ENCODE assay signal across 8 mouse cellular contexts in genomic region chr8:87037620-87038380, GRCm38 (mm10).
A peak's percentile ranks its signal among the peaks of the same experiment; 100 is the strongest.
DNase-seq lines count a peak whose midpoint lies in the region; ATAC-seq and TF ChIP-seq lines count a peak whose summit lies in the region.

No protein-coding gene starts in this region.

- H3K4me1 ChIP-seq in lung, embryonic 15.5 days = peaks cover 8% of the 10 kb centered on the region
- H3K4me1 ChIP-seq in heart, embryonic 13.5 days = peaks cover 13% of the 10 kb centered on the region
- 0 out of 2 replicates have a peak, but pooled peaks cover 2% of the 10 kb centered on the region for H3K4me1 ChIP-seq in liver, embryonic 11.5 days (replicated peaks; ENCODE audit: control insufficient read depth, insufficient read depth, low read length)
- H3K4me1 ChIP-seq in stomach, postnatal 0 days (replicated peaks; ENCODE audit: control insufficient read depth, insufficient read depth) = no peaks in the 10 kb centered on the region

- peak overlapping the region; percentile 22 for H3K9ac ChIP-seq in lung, embryonic 15.5 days
- peak overlapping the region; percentile 76 for H3K9ac ChIP-seq in heart, embryonic 13.5 days
- no peak overlapping the region for H3K9ac ChIP-seq in liver, embryonic 11.5 days (ENCODE audit: low read depth, low read length)
- H3K9ac ChIP-seq in stomach, postnatal 0 days (ENCODE audit: low read length) = peak overlapping the region; percentile 38; the same call in 1 of the 2 replicates

- no peak overlapping the region for H3K27ac ChIP-seq in lung, embryonic 15.5 days
- no peak overlapping the region for H3K27ac ChIP-seq in heart, embryonic 13.5 days (replicated peaks)
- H3K27ac ChIP-seq in liver, embryonic 11.5 days (ENCODE audit: low read depth, low read length) = no peak overlapping the region
- no peak overlapping the region for H3K27ac ChIP-seq in stomach, postnatal 0 days (replicated peaks)

- 3% methylated on average over 48 of the region's 48 CpGs for WGBS in lung, embryonic 15.5 days
- 4% methylated on average over 45 of the region's 48 CpGs for WGBS in heart, embryonic 13.5 days
- 5% methylated on average over 48 of the region's 48 CpGs for WGBS in liver, embryonic 11.5 days
- 5% methylated on average over 46 of the region's 48 CpGs for WGBS in stomach, postnatal 0 days

- H3K36me3 ChIP-seq in lung, embryonic 15.5 days = no peaks in the 10 kb centered on the region
- no peaks in the 10 kb centered on the region for H3K36me3 ChIP-seq in heart, embryonic 13.5 days
- H3K36me3 ChIP-seq in liver, embryonic 11.5 days (ENCODE audit: control insufficient read depth, insufficient read depth, low read length) = no peaks in the 10 kb centered on the region
- H3K36me3 ChIP-seq in stomach, postnatal 0 days (ENCODE audit: control insufficient read depth, insufficient read depth, low read length) = no peaks in the 10 kb centered on the region

- H3K4me2 ChIP-seq in lung, embryonic 15.5 days = peak overlapping the region; percentile 67
- H3K4me2 ChIP-seq in heart, embryonic 13.5 days = peak overlapping the region; percentile 89
- H3K4me2 ChIP-seq in liver, embryonic 11.5 days = peak overlapping the region; percentile 55
- H3K4me2 ChIP-seq in stomach, postnatal 0 days (replicated peaks; ENCODE audit: low read depth) = peak overlapping the region; percentile 57

- H3K9me3 ChIP-seq in lung, embryonic 15.5 days = no peaks in the 10 kb centered on the region
- H3K9me3 ChIP-seq in heart, embryonic 13.5 days = no peaks in the 10 kb centered on the region
- no peaks in the 10 kb centered on the region for H3K9me3 ChIP-seq in liver, embryonic 11.5 days (ENCODE audit: control insufficient read depth, low read length)
- H3K9me3 ChIP-seq in stomach, postnatal 0 days (ENCODE audit: control insufficient read depth, low read length) = no peaks in the 10 kb centered on the region

- no peak for ATAC-seq in lung, embryonic 15.5 days (ENCODE audit: borderline replicate concordance, extremely low read depth, low FRiP score, low TSS enrichment)
- ATAC-seq in heart, embryonic 13.5 days (ENCODE audit: extremely low read depth, insufficient number of reproducible peaks, low FRiP score, low TSS enrichment) = no peak; the same call in 1 of the 2 replicates
- no peak for ATAC-seq in liver, embryonic 11.5 days (replicated peaks; ENCODE audit: low FRiP score)
- no peak for ATAC-seq in stomach, postnatal 0 days (ENCODE audit: low FRiP score, low TSS enrichment)

- no peak for TF ChIP-seq EP300 in stomach, postnatal 0 days (optimal IDR thresholded peaks at IDR 0.05)

- no peak for DNase-seq in lung, postnatal 4 days
- peak; percentile 32 for DNase-seq in cerebellum, adult 9-11 months
- DNase-seq in liver, embryonic 11.5 days (ENCODE audit: low spot score) = peak; percentile 41
- DNase-seq in stomach, postnatal 0 days (ENCODE audit: low spot score) = peak; percentile 14
- no peak for DNase-seq in thymus, postnatal 36 days
- no peak for DNase-seq in layer of hippocampus, adult 11-12 months (ENCODE audit: low spot score)

- H3K27me3 ChIP-seq in lung, embryonic 15.5 days = peaks cover 17% of the 10 kb centered on the region
- H3K27me3 ChIP-seq in heart, embryonic 13.5 days (replicated peaks) = peaks cover 22% of the 10 kb centered on the region; the same call in 1 of the 2 replicates
- H3K27me3 ChIP-seq in liver, embryonic 11.5 days (replicated peaks; ENCODE audit: control insufficient read depth, insufficient read depth, low read length) = peaks cover 16% of the 10 kb centered on the region
- no peaks in the 10 kb centered on the region for H3K27me3 ChIP-seq in stomach, postnatal 0 days (ENCODE audit: control insufficient read depth, insufficient read depth, low read length)

- peak overlapping the region; percentile 29 for H3K4me3 ChIP-seq in lung, embryonic 15.5 days
- peak overlapping the region; percentile 55 for H3K4me3 ChIP-seq in heart, embryonic 13.5 days
- peak overlapping the region; percentile 11 for H3K4me3 ChIP-seq in liver, embryonic 11.5 days (ENCODE audit: low read depth, low read length)
- H3K4me3 ChIP-seq in stomach, postnatal 0 days (ENCODE audit: low read depth, low read length) = peak overlapping the region; percentile 29

- TF ChIP-seq CTCF in stomach, postnatal 0 days (IDR thresholded peaks at IDR 0.05; ENCODE audit: low read depth) = no peak

Comparison
In these comparisons a context has a peak if more than half of its experiments do, and no peak if none do; other contexts are left out.
1. DNase-seq: peak in cerebellum, adult 9-11 months (single experiment), liver, embryonic 11.5 days (single experiment) and stomach, postnatal 0 days (single experiment); none in lung, postnatal 4 days (0 of 2), thymus, postnatal 36 days (0 of 2) and layer of hippocampus, adult 11-12 months (single experiment).
2. Peak in every context shown above with its lines, with median percentiles within 50 percentile points of each other: H3K4me2 ChIP-seq and H3K4me3 ChIP-seq.